Mouse (Mus musculus) brain, adult 10 weeks (tissue): ENCODE measurements around the gene Fbxw28. TPM values are rescaled to one million over a fixed set of nuclear protein-coding genes. Genes with fewer than 3 reads are reported as not detected.

Source experiments
- polyA plus RNA-seq: library from polyadenylated mRNA; stranded (reverse); fragments of 350-450 nt; fragmentation: Illumina TruSeq; extraction: RNeasy Lipid Tissue Mini Kit (QIAGEN cat#74804); gene quantifications from one replicate; pipeline ENCODE4 v1.2.3, GENCODE M21; 2015; ENCODE audit warnings: low read depth, low replicate concordance

Gene Fbxw28
- polyA plus RNA-seq: not detected

GRCm38 (mm10) chr9:109339559-109339958, at the start of gene Fbxw28:
Gene Fbxw28 (minus strand): TSS chr9:109339659.

GRCm38 (mm10) chr9:109287576-109287975, 51.9 kb downstream of the Fbxw28 start, which contains the start of gene Fbxw14:
Gene Fbxw14 (minus strand): TSS chr9:109287676.

Other genes starting within 250 kb of the Fbxw28 start
- 31.5 TPM for gene Plxnb1, start 244.3 kb downstream of the Fbxw28 start, polyA plus RNA-seq
- gene Fbxw21, start 177.6 kb downstream of the Fbxw28 start, polyA plus RNA-seq: not detected
- not detected for gene Fbxw13, start 143.7 kb downstream of the Fbxw28 start, polyA plus RNA-seq
- not detected for gene Fbxw20, start 104.9 kb downstream of the Fbxw28 start, polyA plus RNA-seq
- not detected for gene Fbxw14, start 52.0 kb downstream of the Fbxw28 start, polyA plus RNA-seq
- gene Fbxw22, start 64.6 kb upstream of the Fbxw28 start, polyA plus RNA-seq: not detected
- gene Fbxw16, start 109.5 kb upstream of the Fbxw28 start, polyA plus RNA-seq: not detected
- not detected for gene Fbxw19, start 156.2 kb upstream of the Fbxw28 start, polyA plus RNA-seq
- not detected for gene Fbxw15, start 228.6 kb upstream of the Fbxw28 start, polyA plus RNA-seq